26 mouse cellular contexts compared by ENCODE assay signal in the genomic region with DNA sequence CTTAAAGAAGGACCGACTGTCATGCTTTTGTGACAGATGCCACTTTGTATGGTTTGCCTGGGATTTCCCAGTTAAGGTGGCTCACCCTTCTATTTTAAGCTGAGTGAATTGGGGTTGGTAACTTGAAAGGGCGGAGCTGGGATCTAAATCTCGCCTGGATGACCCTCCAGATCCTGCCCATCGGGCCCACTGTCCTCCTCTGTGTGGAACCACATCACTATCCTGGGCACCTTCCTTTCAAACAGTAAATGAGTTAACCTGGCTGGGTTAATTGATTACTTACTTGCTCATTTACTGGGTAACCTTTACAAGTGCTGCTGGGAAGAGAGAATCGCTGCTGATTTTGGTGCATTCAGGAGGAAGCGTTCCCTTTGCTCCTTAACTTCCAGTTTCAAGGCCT. TPM values are rescaled to one million over a fixed set of nuclear protein-coding genes. Genes with fewer than 3 reads are reported as not detected.
DNase-seq lines count a peak whose midpoint lies in the region; ATAC-seq and TF ChIP-seq lines count a peak whose summit lies in the region.
"Had no signal": no experiment of that assay in that cellular context is flagged by ENCODE, and none has a peak within 500 bp of the region (broad histone marks: within the 10 kb centered on the region; RNA-seq: fewer than 3 reads in every experiment).

No protein-coding gene starts in this region.

- TF ChIP-seq EP300 in liver, postnatal 0 days (IDR thresholded peaks at IDR 0.05; ENCODE audit: low read depth): no peak

- H3K4me2 ChIP-seq in liver, postnatal 0 days (ENCODE audit: low read depth, low read length): no peak overlapping the region
- H3K4me2 ChIP-seq in forebrain, embryonic 15.5 days (replicated peaks): no peak overlapping the region
- H3K4me2 ChIP-seq in midbrain, postnatal 0 days (ENCODE audit: low read depth, low read length, poor library complexity, severe bottlenecking): no peak overlapping the region
- H3K4me2 ChIP-seq: embryonic facial prominence, embryonic 15.5 days; heart, embryonic 13.5 days had no signal

- no peak overlapping the region for H3K4me3 ChIP-seq in liver, postnatal 0 days (ENCODE audit: low read depth, low read length)
- no peak overlapping the region for H3K4me3 ChIP-seq in forebrain, embryonic 15.5 days
- H3K4me3 ChIP-seq in midbrain, postnatal 0 days (ENCODE audit: low read depth, low read length): no peak overlapping the region
- H3K4me3 ChIP-seq: embryonic facial prominence, embryonic 15.5 days; erythroblast, embryonic 14.5 days; forebrain, embryonic 10.5 days; heart, embryonic 13.5 days had no signal

- H3K36me3 ChIP-seq in liver, postnatal 0 days (replicated peaks; ENCODE audit: insufficient read depth, low read length): no peaks in the 10 kb centered on the region
- no peaks in the 10 kb centered on the region for H3K36me3 ChIP-seq in forebrain, embryonic 15.5 days
- H3K36me3 ChIP-seq in midbrain, postnatal 0 days (ENCODE audit: insufficient read depth, low read length): no peaks in the 10 kb centered on the region
- H3K36me3 ChIP-seq: embryonic facial prominence, embryonic 15.5 days; forebrain, embryonic 10.5 days had no signal

- 78% methylated on average over 6 of the region's 6 CpGs for WGBS in liver, postnatal 0 days (ENCODE audit: insufficient replicate concordance)
- WGBS in forebrain, embryonic 15.5 days: 87% methylated on average over 6 of the region's 6 CpGs
- WGBS in midbrain, postnatal 0 days: 89% methylated on average over 6 of the region's 6 CpGs

- peak; percentile 51 for DNase-seq in kidney, adult 11 months
- no peak for DNase-seq in kidney, postnatal 10 days
- DNase-seq in liver, postnatal 0 days: no peak
- no peak for DNase-seq in liver
- peak; percentile 32 to 54 for DNase-seq in kidney, postnatal 25 days
- no peak for DNase-seq in midbrain, postnatal 0 days (ENCODE audit: low spot score)
- DNase-seq: adrenal gland, postnatal 10 days; cerebellum, adult 11 months; cerebellum, adult 8-10 months; cerebellum, postnatal 14 days; embryo, embryonic 11 days; gastrocnemius, postnatal 14 days; heart, postnatal 36 days had no signal

- no peaks in the 10 kb centered on the region for H3K9me3 ChIP-seq in liver, postnatal 0 days (ENCODE audit: low read length)
- H3K9me3 ChIP-seq in forebrain, embryonic 15.5 days: no peaks in the 10 kb centered on the region
- H3K9me3 ChIP-seq in midbrain, postnatal 0 days (ENCODE audit: low read length): no peaks in the 10 kb centered on the region
- H3K9me3 ChIP-seq: embryonic facial prominence, embryonic 15.5 days; forebrain, embryonic 10.5 days; heart, embryonic 13.5 days had no signal

- no peak for TF ChIP-seq CTCF in liver, postnatal 0 days (IDR thresholded peaks at IDR 0.05; ENCODE audit: low read depth)
- TF ChIP-seq CTCF in midbrain, postnatal 0 days (IDR thresholded peaks at IDR 0.05): no peak

- ATAC-seq in liver, postnatal 0 days: no peak
- no peak for ATAC-seq in forebrain, embryonic 15.5 days (replicated peaks)
- ATAC-seq in midbrain, postnatal 0 days (ENCODE audit: low FRiP score): no peak
- ATAC-seq: forebrain, embryonic 16.5 days had no signal

- no peaks in the 10 kb centered on the region for H3K27me3 ChIP-seq in liver, postnatal 0 days (ENCODE audit: insufficient read depth, low read length)
- H3K27me3 ChIP-seq in forebrain, embryonic 15.5 days: no peaks in the 10 kb centered on the region
- H3K27me3 ChIP-seq in midbrain, postnatal 0 days (ENCODE audit: insufficient read depth, low read length): no peaks in the 10 kb centered on the region
- H3K27me3 ChIP-seq: embryonic facial prominence, embryonic 15.5 days; heart, embryonic 13.5 days had no signal

- H3K4me1 ChIP-seq in liver, postnatal 0 days (ENCODE audit: insufficient read depth): peaks cover 17% of the 10 kb centered on the region
- H3K4me1 ChIP-seq in forebrain, embryonic 15.5 days: no peaks in the 10 kb centered on the region
- H3K4me1 ChIP-seq in midbrain, postnatal 0 days (ENCODE audit: insufficient read depth, low read length): no peaks in the 10 kb centered on the region

- H3K9ac ChIP-seq in liver, postnatal 0 days (replicated peaks): no peak overlapping the region
- H3K9ac ChIP-seq in forebrain, embryonic 15.5 days (replicated peaks): no peak overlapping the region
- no peak overlapping the region for H3K9ac ChIP-seq in midbrain, postnatal 0 days (replicated peaks; ENCODE audit: low read length, poor library complexity, severe bottlenecking)
- H3K9ac ChIP-seq: embryonic facial prominence, embryonic 15.5 days; heart, embryonic 13.5 days had no signal

- H3K27ac ChIP-seq in liver, postnatal 0 days (ENCODE audit: low read depth): 0 out of 2 replicates have a peak overlapping the region, but pooled peaks have one; percentile 6
- H3K27ac ChIP-seq in forebrain, embryonic 15.5 days (replicated peaks): no peak overlapping the region
- no peak overlapping the region for H3K27ac ChIP-seq in midbrain, postnatal 0 days (ENCODE audit: low read depth, low read length)
- H3K27ac ChIP-seq: embryonic facial prominence, embryonic 15.5 days; forebrain, embryonic 10.5 days; heart, embryonic 13.5 days had no signal

RNA-seq across cellular contexts. Expression of gene Ppfibp1, which starts 30.1 kb away (rescaled TPM):
- 8.9 and 11.3 TPM in 2 replicates for polyA plus RNA-seq in liver, postnatal 0 days (2015; fragmentation: Nextera tagmentation; extraction: Ambion mirVana)
- 14.2 and 19.4 TPM in 2 replicates for polyA plus RNA-seq in forebrain, embryonic 15.5 days (2015; fragmentation: Nextera tagmentation; extraction: Ambion mirVana)
- total RNA-seq in midbrain, postnatal 0 days (2014; rRNA removed): 23.7 and 25.0 TPM in 2 replicates
- 21.6 and 25.4 TPM in 2 replicates for polyA plus RNA-seq in midbrain, postnatal 0 days (2015; fragmentation: Nextera tagmentation; extraction: Ambion mirVana)
- polyA plus RNA-seq: erythroblast, embryonic 14.5 days had no signal

RNA-seq across cellular contexts. Expression of gene 1700034J05Rik, which starts 35.9 kb away (rescaled TPM):
- polyA plus RNA-seq in liver, postnatal 0 days (2015; fragmentation: Nextera tagmentation; extraction: Ambion mirVana): 0.05 TPM in 1 of 2 replicates, not detected in the other
- polyA plus RNA-seq in forebrain, embryonic 15.5 days (2015; fragmentation: Nextera tagmentation; extraction: Ambion mirVana): not detected in 2 replicates
- not detected in 2 replicates for total RNA-seq in midbrain, postnatal 0 days (2014; rRNA removed)
- polyA plus RNA-seq in midbrain, postnatal 0 days (2015; fragmentation: Nextera tagmentation; extraction: Ambion mirVana): not detected in 2 replicates
- total RNA-seq: adrenal gland, postnatal 10 days; adrenal gland, postnatal 4 days; common myeloid progenitor, adult 5-6 weeks; gastrocnemius, adult 18-20 months; gastrocnemius, postnatal 14 days; heart, postnatal 36 days; MEL had no signal
- polyA plus RNA-seq: brain, embryonic 14.5 days; embryonic facial prominence, embryonic 11.5 days; erythroblast, embryonic 14.5 days; forebrain, embryonic 16.5 days; frontal cortex, adult 2 months had no signal

Comparison
In these comparisons a context has a peak if more than half of its experiments do, and no peak if none do; other contexts are left out.
1. DNase-seq: peak in kidney, adult 11 months (single experiment) and kidney, postnatal 25 days (2 of 2); none in kidney, postnatal 10 days (single experiment), liver, postnatal 0 days (single experiment), liver (single experiment) and midbrain, postnatal 0 days (single experiment).